Mouse (Mus musculus): Measurements from ENCODE around the gene Lad1.

Gene Lad1

GRCm38 (mm10) chr1:135807546-135807945, 10.9 kb upstream of the Lad1 start:
- ATAC-seq (ENCODE audit: low TSS enrichment) = no peak

DNA sequence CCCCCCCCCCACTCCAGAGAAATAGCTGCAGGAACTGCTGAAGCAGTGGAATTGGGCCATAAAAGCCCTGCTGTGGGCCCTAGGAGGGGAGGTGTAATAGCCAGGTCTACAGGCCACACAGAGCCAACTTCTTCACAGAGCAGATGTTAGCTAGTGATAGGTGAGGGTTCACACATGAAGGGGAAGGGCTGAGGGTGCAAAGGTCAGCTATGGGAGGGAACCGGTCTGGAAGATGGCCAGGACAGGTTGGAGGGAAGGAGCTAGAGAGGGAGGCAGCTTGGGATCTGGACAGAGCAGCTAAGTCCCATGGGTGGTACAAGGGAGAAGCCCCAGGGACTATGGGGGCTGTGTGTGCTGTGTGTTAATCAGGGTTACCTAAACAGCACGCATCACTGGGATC, 8.2 kb upstream of the Lad1 start:
- no peak for ATAC-seq (ENCODE audit: low TSS enrichment)

DNA sequence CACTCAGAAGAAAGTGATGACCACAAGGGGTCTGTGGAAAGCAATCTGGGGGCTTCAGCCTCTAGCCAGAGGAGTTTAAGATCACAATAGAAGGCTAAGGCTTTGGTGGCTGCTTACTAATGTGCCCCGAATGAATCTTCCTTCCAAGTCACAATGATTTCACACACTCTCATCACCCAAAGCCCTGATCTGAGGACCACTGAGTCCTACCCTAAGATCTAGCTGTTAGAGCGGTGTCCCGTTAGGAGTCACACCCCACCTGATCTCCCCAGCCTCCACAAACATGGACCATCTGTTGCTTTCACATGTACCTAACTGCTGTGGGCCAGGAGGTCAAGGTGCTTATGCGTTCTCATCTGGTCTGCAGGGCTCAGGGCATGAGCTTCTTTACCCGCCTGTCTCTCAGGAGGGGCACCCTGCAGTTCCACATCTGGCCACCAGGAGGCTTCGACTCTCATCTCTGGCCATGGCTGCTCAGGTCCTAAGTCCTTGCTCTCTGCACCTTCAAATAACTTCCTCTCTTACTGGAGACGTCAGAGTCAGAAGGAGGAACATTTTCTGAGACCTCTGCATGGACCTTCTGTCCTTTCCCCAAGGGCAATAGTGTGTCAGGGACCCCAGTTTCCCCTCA, 7.3 kb upstream of the Lad1 start:
- peak; percentile 71 for ATAC-seq (ENCODE audit: low TSS enrichment)

GRCm38 (mm10) chr1:135812205-135812604, 6.2 kb upstream of the Lad1 start:
- no peak for ATAC-seq (ENCODE audit: low TSS enrichment)

GRCm38 (mm10) chr1:135812618-135813017, 5.8 kb upstream of the Lad1 start:
- no peak for ATAC-seq (ENCODE audit: low TSS enrichment)

DNA sequence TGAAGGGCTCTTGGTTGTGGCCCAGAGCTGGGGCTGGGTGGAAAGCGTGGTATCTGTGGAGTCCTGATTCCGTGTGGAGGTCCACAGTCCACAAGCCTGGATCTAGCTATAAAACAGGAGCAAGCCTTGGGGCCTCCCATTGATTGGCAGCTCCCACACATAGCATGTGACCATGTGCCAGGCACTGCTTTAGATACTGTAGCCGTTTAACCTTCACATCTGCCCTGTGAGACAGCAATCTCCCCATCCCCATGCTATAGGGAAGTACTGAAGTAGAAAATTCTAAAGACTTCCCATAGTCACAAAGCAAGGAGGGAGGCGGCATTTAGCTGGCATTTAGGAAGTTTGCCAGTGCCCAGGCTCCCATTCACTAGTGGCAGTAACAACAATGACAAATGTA, 5.3 kb upstream of the Lad1 start:
- no peak for ATAC-seq (ENCODE audit: low TSS enrichment)

DNA sequence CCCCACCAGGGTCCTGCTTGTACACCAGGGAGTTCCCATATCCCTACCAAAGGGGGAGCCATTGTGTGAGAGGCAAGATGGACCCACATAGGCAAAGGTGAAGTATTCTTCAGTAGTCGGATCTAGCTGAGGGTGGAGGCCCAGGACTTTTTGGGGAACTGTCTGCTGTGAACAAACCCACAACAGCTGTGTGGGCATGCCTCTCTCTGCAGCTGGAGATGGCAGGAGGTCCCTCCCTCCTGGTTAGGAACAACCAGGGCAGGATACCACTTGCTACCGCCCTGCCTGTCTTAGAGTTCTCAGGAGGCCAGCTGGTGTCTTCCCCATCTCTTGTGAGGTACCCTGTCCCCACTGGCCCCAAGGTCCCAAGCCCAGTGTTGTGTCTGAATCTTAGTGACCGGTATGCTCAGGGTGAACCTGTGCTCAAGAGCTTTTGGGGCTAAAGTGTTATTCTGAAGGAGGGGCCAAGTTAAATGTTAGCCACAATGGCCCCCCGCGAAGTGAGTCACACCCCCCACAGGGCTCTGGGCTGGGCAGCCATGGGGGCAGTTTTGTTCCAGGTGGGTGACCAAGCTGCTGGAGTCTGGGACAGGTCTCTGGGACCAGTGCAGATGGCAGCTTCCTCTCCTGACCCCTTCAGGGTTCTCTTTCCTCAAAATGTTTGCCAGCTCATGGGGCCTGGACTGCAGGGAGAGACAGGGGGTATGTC, 4.6 kb upstream of the Lad1 start:
- ATAC-seq (ENCODE audit: low TSS enrichment) = no peak

- no peak for ATAC-seq (ENCODE audit: low TSS enrichment)
Measured at GRCm38 (mm10) chr1:135814531-135814930, 3.9 kb upstream of the Lad1 start.

- ATAC-seq (ENCODE audit: low TSS enrichment) = no peak
Measured at GRCm38 (mm10) chr1:135817595-135817994, 803 bp upstream of the Lad1 start.

- no peak for ATAC-seq (ENCODE audit: low TSS enrichment)
Measured at GRCm38 (mm10) chr1:135820071-135820470, 1.7 kb downstream of the Lad1 start.

- peak; percentile 34; the same call in 1 of the 2 replicates for ATAC-seq (ENCODE audit: low TSS enrichment)
Measured at GRCm38 (mm10) chr1:135820736-135821364, 2.5 kb downstream of the Lad1 start.

- ATAC-seq (ENCODE audit: low TSS enrichment) = no peak
Measured at GRCm38 (mm10) chr1:135821780-135822179, 3.4 kb downstream of the Lad1 start.

DNA sequence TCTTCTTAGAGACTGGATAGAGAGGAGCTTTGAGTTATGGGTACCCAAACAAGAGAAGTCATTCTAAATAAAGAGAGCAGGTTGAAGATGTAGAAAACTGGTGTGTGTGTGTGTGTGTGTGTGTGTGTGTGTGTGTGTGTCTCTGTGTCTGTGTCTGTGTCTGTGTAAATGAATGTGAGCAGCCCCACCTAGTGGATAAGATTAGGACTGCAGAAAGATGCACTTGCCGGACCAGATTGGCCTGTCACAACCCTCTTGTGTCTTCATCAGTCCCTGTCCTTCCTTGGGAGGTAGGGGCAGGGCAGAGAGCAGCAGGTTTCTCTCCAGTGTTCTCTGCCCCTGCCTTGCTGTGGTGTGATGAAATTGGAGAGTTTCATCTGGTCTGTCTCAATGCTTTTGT, 10.5 kb downstream of the Lad1 start:
- peak; percentile 63 for ATAC-seq (ENCODE audit: low TSS enrichment)

- ATAC-seq (ENCODE audit: low TSS enrichment) = peak; percentile 54; the same call in 1 of the 2 replicates
Measured at GRCm38 (mm10) chr1:135834206-135834859, 15.9 kb downstream of the Lad1 start.

GRCm38 (mm10) chr1:135834983-135835382, 16.6 kb downstream of the Lad1 start:
- no peak for ATAC-seq (ENCODE audit: low TSS enrichment)

- ATAC-seq (ENCODE audit: low TSS enrichment) = no peak
Measured at GRCm38 (mm10) chr1:135835716-135836483, 17.5 kb downstream of the Lad1 start, which contains the start of gene Tnnt2. Gene Tnnt2, plus strand, starts transcription at chr1:135836354.

- ATAC-seq (ENCODE audit: low TSS enrichment) = no peak
Measured at GRCm38 (mm10) chr1:135838626-135839025, 20.2 kb downstream of the Lad1 start.

- ATAC-seq (ENCODE audit: low TSS enrichment) = no peak
Measured at GRCm38 (mm10) chr1:135839065-135839464, 20.7 kb downstream of the Lad1 start.

- ATAC-seq (ENCODE audit: low TSS enrichment) = peak; percentile 65
Measured at GRCm38 (mm10) chr1:135840675-135841395, 22.4 kb downstream of the Lad1 start.

GRCm38 (mm10) chr1:135843519-135844262, 25.3 kb downstream of the Lad1 start:
- ATAC-seq (ENCODE audit: low TSS enrichment) = no peak
